Mouse (Mus musculus): ENCODE measurements around the gene Acer1. TPM values are rescaled to one million over a fixed set of nuclear protein-coding genes. Genes with fewer than 3 reads are reported as not detected.

Acer1 gene
- polyA plus RNA-seq, 1 experiment from 2014 or later, result not detected

DNA sequence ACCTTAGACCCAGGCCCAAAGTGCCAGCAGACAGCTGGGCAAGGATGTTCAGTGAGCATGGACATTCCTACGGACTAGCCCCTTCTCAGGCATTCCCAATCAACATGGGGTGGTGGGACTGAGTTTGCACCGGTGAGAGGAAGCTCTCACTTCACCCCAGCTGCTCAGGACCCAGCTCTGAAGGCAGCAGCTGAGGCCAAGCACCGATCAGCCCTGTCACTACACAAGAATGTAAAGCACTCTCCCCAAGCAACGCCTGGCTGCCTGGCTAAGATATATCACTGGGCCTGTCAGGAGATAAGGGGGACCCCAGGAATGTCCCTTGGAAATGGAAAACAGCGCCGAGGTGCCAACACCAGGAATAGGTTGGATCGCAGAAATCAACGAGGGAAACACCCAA lies 19.3 kb upstream of the Acer1 start:
- peaks cover 56% of the 10 kb centered on the region for H3K36me3 ChIP-seq
- WGBS, result 77% methylated on average over 8 of the region's 8 CpGs

GRCm38 (mm10) chr17:56999968-57000609 lies 18.2 kb upstream of the Acer1 start, which contains the start of gene Pspn:
TSS of gene Pspn (minus strand) at chr17:57000018.
- no peak within 1 kb of the TSS for H3K4me3 ChIP-seq (replicated peaks)
- H3K36me3 ChIP-seq, result peaks cover 56% of the 10 kb centered on the region
- no peak within 1 kb of the TSS for H3K4me2 ChIP-seq (replicated peaks)
- ATAC-seq, result no peak
- H3K9me3 ChIP-seq, result no peaks in the 10 kb centered on the region
- no peaks in the 10 kb centered on the region for H3K27me3 ChIP-seq
- 92% methylated on average over 7 of the region's 9 CpGs for WGBS
- H3K27ac ChIP-seq, result no peak within 1 kb of the TSS
- H3K9ac ChIP-seq (replicated peaks), result no peak within 1 kb of the TSS; the same call in 1 of the 2 replicates
- H3K4me1 ChIP-seq (replicated peaks), result peaks cover 20% of the 10 kb centered on the region

More for the DNA sequence above, 19.3 kb upstream of the Acer1 start:
- no peak for ATAC-seq
- Histone ChIP-seq H3K4me2 (replicated peaks) (no peak overlapping the region), H3K4me3 (replicated peaks) (no peak overlapping the region), H3K27ac (no peak overlapping the region), H3K4me1 (replicated peaks) (peaks cover 20% of the 10 kb centered on the region), H3K9ac (replicated peaks) (no peak overlapping the region), H3K27me3 (no peaks in the 10 kb centered on the region), H3K9me3 (no peaks in the 10 kb centered on the region)

DNA sequence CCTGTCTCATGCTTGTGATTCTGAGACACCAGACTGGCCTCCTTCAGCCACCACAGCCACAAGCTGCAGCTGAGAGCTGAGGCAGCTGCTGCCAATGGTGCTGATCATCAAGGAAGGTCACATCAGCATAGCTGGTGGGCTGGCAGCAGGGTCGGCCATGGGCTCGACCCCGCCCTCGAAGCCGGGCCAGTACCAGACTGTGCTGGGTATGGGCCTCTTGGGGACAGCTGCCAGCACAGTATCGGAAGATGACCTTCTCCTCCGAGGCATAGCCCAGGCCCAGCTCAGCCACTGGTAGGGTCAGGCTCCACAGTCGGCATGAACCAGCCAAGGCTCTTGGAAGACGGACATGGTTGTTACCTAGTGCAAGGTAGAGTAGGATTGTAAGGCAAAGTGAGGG lies 17.5 kb upstream of the Acer1 start:
- Histone ChIP-seq H3K27me3 (no peaks in the 10 kb centered on the region), H3K36me3 (peaks cover 56% of the 10 kb centered on the region), H3K27ac (no peak overlapping the region), H3K4me1 (replicated peaks) (peaks cover 20% of the 10 kb centered on the region), H3K9ac (replicated peaks) (no peak overlapping the region), H3K4me2 (replicated peaks) (no peak overlapping the region), H3K4me3 (replicated peaks) (no peak overlapping the region), H3K9me3 (no peaks in the 10 kb centered on the region)
- WGBS, result 92% methylated on average over 9 of the region's 9 CpGs
- no peak for ATAC-seq

DNA sequence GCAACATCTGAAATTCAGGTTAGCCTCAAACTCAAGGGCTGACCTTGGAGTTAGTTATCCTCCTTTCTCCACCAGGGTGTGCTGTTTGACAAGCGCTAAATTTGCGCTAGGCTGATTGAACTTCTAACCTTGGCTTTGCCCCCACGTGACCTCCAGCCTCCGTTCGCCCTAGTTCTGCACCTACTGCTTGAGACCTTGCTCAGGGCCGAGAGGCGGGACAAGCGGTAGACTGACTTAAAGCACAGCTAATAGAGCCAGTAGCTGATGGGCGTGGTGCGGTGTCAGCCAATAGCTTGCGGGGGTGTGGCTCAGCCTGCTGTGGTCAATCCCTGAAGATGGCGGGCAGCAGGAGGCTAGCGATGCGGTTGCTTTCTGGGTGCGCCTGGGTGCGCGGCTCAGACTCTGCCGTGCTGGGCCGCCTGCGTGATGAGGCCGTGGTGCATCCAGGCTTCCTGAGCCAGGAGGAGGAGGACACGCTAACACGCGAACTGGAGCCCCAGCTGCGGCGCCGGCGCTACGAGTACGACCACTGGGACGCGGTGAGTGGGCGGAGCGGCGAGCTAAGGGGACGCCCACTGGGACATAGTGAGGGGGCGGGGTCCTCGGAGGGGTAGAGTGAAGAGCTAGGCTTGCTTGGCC lies 15.2 kb upstream of the Acer1 start, which contains the start of gene Alkbh7:
Gene Alkbh7 (plus strand): TSS at position 311 of the 639 bp plus-strand sequence.
- under 1% methylated on average over 38 of the region's 38 CpGs for WGBS
- peak; percentile 99 for ATAC-seq
- H3K36me3 ChIP-seq, result peaks cover 56% of the 10 kb centered on the region
- peaks cover 26% of the 10 kb centered on the region for H3K4me1 ChIP-seq (replicated peaks)
- peak within 1 kb of the TSS; percentile 72 for H3K9ac ChIP-seq (replicated peaks)
- H3K4me2 ChIP-seq (replicated peaks), result peak within 1 kb of the TSS; percentile 73
- no peaks in the 10 kb centered on the region for H3K27me3 ChIP-seq
- peak within 1 kb of the TSS; percentile 64 for H3K4me3 ChIP-seq (replicated peaks)
- H3K9me3 ChIP-seq, result no peaks in the 10 kb centered on the region
- H3K27ac ChIP-seq, result peak within 1 kb of the TSS; percentile 79

GRCm38 (mm10) chr17:56996506-56996905 lies 14.6 kb upstream of the Acer1 start:
- WGBS, result 83% methylated on average over 2 of the region's 2 CpGs
- no peak for ATAC-seq
- no peak overlapping the region for H3K9ac ChIP-seq (replicated peaks)
- no peaks in the 10 kb centered on the region for H3K27me3 ChIP-seq
- peak overlapping the region; percentile 64 for H3K4me3 ChIP-seq (replicated peaks)
- H3K36me3 ChIP-seq, result peaks cover 61% of the 10 kb centered on the region
- peak overlapping the region; percentile 73 for H3K4me2 ChIP-seq (replicated peaks)
- H3K9me3 ChIP-seq, result no peaks in the 10 kb centered on the region
- no peak overlapping the region for H3K27ac ChIP-seq
- H3K4me1 ChIP-seq (replicated peaks), result peaks cover 30% of the 10 kb centered on the region

GRCm38 (mm10) chr17:56995046-56995445 lies 13.1 kb upstream of the Acer1 start:
- H3K36me3 ChIP-seq, result peaks cover 61% of the 10 kb centered on the region
- WGBS, result 94% methylated on average over 8 of the region's 8 CpGs
- H3K4me1 ChIP-seq (replicated peaks), result peaks cover 40% of the 10 kb centered on the region
- H3K9me3 ChIP-seq, result no peaks in the 10 kb centered on the region
- no peaks in the 10 kb centered on the region for H3K27me3 ChIP-seq
- no peak overlapping the region for H3K9ac ChIP-seq (replicated peaks)
- no peak for ATAC-seq
- no peak overlapping the region for H3K27ac ChIP-seq
- H3K4me3 ChIP-seq (replicated peaks), result no peak overlapping the region
- no peak overlapping the region for H3K4me2 ChIP-seq (replicated peaks)

DNA sequence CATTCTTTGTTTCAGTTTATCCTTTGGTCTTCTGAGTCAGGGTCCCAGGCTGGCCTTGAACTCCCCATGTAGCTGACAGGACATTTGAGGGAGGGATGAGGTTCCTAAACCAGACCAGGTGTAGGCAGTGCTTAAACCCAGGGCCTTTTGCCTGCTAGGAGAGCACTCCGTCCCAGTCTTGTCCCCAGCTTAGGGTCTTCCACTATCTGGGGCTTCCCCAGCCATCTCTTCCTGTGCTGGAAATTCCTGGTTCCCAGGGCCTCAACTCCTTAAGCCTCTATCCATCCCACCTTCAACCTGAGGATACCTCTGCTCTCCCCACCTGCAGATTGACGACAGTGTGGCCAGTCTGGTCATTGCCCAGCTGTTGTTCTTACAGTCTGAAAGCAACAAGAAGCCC lies 9.0 kb upstream of the Acer1 start:
- WGBS, result 68% methylated on average over 2 of the region's 2 CpGs
- ATAC-seq, result no peak
- Histone ChIP-seq H3K4me1 (replicated peaks) (peaks cover 20% of the 10 kb centered on the region), H3K27me3 (no peaks in the 10 kb centered on the region), H3K9ac (replicated peaks) (peak overlapping the region; percentile 86), H3K9me3 (no peaks in the 10 kb centered on the region), H3K36me3 (peaks cover 43% of the 10 kb centered on the region), H3K27ac (no peak overlapping the region), H3K4me2 (replicated peaks) (peak overlapping the region; percentile 70), H3K4me3 (replicated peaks) (peak overlapping the region; percentile 83)

DNA sequence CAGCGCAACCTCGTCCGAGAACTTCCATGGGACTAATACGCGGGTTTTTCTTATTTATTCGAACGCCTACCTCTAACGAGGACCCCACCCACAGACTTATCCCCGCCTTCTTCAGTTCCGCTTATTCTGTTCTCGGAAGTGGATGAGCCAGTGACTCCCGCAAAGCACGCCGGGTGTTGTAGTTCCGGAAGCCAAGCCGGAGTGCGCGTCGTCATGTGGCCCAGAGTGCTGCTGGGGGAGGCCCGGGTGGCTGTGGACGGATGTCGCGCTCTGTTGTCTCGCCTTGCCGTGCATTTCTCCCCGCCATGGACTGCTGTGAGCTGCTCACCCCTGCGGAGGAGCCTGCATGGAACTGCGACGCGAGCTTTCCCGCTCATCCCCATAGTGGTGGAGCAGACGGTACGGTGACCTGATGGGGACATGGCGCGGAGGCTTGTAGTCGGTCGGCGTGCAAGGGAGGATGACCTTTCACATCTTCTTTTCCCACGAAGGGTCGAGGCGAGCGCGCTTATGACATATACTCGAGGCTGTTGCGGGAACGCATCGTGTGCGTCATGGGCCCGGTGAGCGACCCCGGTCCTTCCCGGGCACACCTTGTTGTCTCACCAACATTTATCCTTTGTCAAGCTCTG lies 8.3 kb upstream of the Acer1 start, which contains the start of gene Clpp:
Gene Clpp (plus strand): TSS at position 191 of the 632 bp plus-strand sequence.
- Histone ChIP-seq H3K4me1 (replicated peaks) (peaks cover 20% of the 10 kb centered on the region), H3K4me3 (replicated peaks) (peak within 1 kb of the TSS; percentile 83), H3K27me3 (no peaks in the 10 kb centered on the region), H3K4me2 (replicated peaks) (peak within 1 kb of the TSS; percentile 70), H3K36me3 (peaks cover 36% of the 10 kb centered on the region), H3K9ac (replicated peaks) (peak within 1 kb of the TSS; percentile 86), H3K27ac (peak within 1 kb of the TSS; percentile 85), H3K9me3 (no peaks in the 10 kb centered on the region)
- ATAC-seq, result peak; percentile 97
- under 1% methylated on average over 52 of the region's 52 CpGs for WGBS

- peak; percentile 95 for ATAC-seq
- H3K4me1 ChIP-seq (replicated peaks), result peaks cover 20% of the 10 kb centered on the region
- H3K9me3 ChIP-seq, result no peaks in the 10 kb centered on the region
- H3K4me3 ChIP-seq (replicated peaks), result peak overlapping the region; percentile 83
- peak overlapping the region; percentile 85 for H3K27ac ChIP-seq
- no peaks in the 10 kb centered on the region for H3K27me3 ChIP-seq
- WGBS, result 2% methylated on average over 25 of the region's 25 CpGs
- peak overlapping the region; percentile 70 for H3K4me2 ChIP-seq (replicated peaks)
- H3K9ac ChIP-seq (replicated peaks), result peak overlapping the region; percentile 76
- peaks cover 29% of the 10 kb centered on the region for H3K36me3 ChIP-seq
Measured at GRCm38 (mm10) chr17:56989467-56990114, 7.7 kb upstream of the Acer1 start.

DNA sequence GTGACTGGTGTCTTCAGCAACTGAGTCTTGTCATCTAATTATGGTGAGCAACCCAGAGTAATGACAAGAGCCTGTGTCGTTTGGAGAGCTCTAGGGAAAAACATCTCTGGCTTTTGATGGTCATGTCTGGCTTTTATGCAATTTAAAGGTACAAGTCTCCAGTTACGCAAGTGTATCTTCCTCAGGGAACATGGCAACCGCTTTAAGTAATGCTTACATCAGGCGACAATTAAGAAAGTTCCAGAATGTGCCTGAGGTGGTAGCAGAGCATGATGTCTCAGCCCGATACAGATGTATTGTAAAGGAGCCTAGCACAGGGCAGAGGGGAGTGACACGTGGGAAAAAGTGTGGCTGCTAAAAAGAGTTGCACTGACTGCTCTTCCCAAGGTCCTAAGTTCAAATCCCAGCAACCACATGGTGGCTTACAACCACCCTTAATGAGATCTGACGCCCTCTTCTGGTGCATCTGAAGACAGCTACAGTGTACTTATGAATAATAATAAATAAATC lies 7.0 kb upstream of the Acer1 start:
- WGBS, result 78% methylated on average over 7 of the region's 7 CpGs
- peak overlapping the region; percentile 76 for H3K9ac ChIP-seq (replicated peaks)
- H3K4me2 ChIP-seq (replicated peaks), result peak overlapping the region; percentile 70
- no peaks in the 10 kb centered on the region for H3K27me3 ChIP-seq
- ATAC-seq, result no peak
- H3K27ac ChIP-seq, result peak overlapping the region; percentile 85
- H3K4me1 ChIP-seq (replicated peaks), result peaks cover 20% of the 10 kb centered on the region
- no peaks in the 10 kb centered on the region for H3K9me3 ChIP-seq
- H3K36me3 ChIP-seq, result peaks cover 23% of the 10 kb centered on the region
- H3K4me3 ChIP-seq (replicated peaks), result peak overlapping the region; percentile 83

GRCm38 (mm10) chr17:56988441-56988840 lies 6.5 kb upstream of the Acer1 start:
- Histone ChIP-seq H3K4me1 (replicated peaks) (peaks cover 20% of the 10 kb centered on the region), H3K27ac (no peak overlapping the region), H3K9ac (replicated peaks) (no peak overlapping the region), H3K36me3 (peaks cover 18% of the 10 kb centered on the region), H3K4me3 (replicated peaks) (no peak overlapping the region), H3K4me2 (replicated peaks) (no peak overlapping the region), H3K9me3 (no peaks in the 10 kb centered on the region), H3K27me3 (no peaks in the 10 kb centered on the region)
- ATAC-seq, result no peak
- 91% methylated on average over 7 of the region's 7 CpGs for WGBS
